Mouse (Mus musculus) myocyte (in vitro differentiated cells): ENCODE data around the gene Cntd1.

Experiments
- CEBPB ChIP-seq: IDR thresholded peaks from 2 replicates; pipeline ENCODE4 v1.6.1; 2011; ENCODE audit warnings: mild to moderate bottlenecking, moderate library complexity; ENCODE audit not compliant: poor library complexity, insufficient read depth, severe bottlenecking
- REST ChIP-seq: IDR thresholded peaks from one replicate; pipeline ENCODE4 v1.6.1; 2011; ENCODE audit warnings: mild to moderate bottlenecking, control low read depth, moderate library complexity; ENCODE audit not compliant: insufficient read depth, insufficient read length

DNA sequence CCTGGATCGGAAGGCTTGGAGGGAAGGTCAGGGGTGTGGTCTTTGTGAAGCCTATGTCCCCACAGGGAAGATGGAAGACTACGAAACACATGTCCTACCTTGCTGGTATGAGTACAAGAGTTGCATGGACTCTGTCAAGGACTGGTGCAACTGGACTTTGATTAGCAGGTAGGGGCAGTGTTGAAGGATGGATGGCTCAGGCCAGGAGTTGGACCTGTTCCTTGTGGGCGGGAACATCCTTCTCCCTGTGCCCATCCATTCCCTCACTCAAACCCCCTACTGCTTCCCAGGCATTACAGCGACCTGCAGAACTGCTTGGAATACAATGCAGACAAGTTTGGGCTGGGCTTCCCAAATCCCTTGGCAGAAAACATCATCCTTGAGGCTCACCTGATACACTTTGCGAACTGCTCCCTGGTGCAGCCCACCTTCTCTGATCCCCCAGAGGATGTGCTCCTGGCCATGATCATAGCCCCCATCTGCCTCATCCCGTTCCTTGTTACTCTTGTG is 31.2 kb upstream of the Cntd1 start:
- TF ChIP-seq REST (no peak), CEBPB (no peak)
